Mouse (Mus musculus) retina, adult 2 months (tissue): ENCODE data around the gene Luzp1.

ENCODE experiments used
- DNase-seq: peaks from one replicate; pipeline ENCODE4 v3.0.0-alpha.2; 2012; ENCODE audit warnings: low read depth, low spot score

Gene Luzp1

DNA sequence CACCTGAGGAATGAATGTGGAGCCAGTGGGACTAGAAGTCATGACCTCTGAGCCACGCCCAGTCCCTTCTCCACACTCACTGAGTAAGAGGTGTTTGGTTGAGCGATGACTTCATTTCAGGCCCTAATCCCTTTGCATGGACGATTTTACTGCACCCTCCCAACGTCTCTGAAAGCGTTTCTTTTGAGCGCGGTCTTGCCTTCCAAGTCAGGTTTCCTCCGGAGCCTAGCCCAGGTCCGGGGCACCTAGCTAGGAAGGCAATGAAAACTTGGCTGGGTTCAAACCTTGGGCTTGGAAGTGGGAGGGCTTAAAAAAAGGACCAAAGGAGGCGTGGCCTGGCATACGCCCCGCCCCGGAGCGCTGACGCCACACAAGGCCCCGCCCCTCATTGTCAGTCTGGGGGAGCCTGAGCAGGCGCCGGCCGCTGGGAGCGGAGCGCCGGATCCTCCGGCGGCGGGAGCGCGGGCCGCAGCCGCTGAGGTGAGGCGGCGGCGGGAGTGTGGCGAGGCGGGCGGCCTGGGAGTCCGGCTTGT is at the start of gene Luzp1:
TSS of gene Luzp1 (plus strand) at position 391 of the 533 bp plus-strand sequence.
- peak; percentile 82 for DNase-seq

DNA sequence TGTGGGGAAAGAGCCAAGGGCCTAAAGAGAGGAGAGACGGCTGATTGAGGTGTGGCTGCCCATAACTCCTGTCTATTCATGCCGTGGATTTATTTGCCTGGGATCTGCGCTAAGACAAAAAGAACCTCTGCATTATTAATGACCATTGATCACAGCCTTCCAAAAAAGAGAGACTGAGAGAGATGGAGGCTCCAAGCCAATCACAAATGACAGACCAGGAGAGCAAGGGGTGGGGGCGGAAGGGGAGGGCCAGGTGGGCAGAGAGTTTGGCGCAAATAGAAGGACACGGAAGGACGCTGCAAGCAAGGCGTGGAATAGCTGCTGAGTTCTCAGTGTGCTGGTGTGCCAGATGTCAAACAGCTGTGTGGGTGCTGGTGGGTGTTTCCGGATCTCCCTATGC is 46.3 kb upstream of the Luzp1 start, which contains the start of gene Htr1d:
TSS of gene Htr1d (plus strand) at position 301 of the 400 bp plus-strand sequence.
- no peak for DNase-seq

DNA sequence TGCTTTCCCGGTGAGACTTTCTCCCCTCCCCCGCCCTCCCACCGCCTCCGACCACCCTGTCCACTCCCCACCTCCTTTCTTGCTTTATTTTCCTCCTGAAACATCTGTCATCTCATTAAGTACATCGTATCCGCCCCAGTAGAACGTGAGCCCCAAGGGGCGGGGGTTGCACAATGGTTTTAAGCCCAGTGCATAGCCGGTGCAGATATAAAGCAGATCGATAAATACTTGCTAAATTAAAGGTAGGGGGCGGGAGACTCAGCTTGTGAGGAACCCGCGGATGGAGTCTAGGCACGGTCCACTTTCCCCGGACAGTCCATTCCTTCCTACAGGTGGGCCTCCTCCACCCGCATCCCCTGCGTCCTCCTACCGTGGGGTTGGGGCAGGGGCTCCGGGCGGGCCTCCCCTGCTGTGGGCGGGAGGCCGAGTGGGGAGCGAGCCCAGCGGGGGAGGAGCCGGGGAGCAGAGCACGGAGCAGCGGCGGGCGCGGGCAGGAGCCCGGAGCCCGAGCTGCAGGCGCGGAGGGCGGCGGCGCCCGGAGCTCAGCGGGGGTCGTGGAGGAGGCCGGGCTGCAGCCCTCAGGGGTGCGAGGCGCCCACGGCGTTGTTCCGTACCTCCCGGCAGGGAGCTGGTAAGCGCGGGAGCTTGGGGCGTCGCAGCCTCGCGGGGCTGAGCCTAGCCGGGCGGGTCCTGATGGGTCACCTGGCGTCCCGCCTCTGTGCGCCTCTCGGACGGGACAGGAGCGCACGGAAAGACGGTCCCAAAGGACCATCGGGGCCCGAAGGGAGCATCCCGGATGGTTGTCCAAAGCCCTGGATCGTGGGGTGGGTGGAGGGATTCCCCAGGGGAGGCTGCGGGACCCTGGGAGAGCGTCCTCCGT is 45.2 kb upstream of the Luzp1 start:
- no peak for DNase-seq

DNA sequence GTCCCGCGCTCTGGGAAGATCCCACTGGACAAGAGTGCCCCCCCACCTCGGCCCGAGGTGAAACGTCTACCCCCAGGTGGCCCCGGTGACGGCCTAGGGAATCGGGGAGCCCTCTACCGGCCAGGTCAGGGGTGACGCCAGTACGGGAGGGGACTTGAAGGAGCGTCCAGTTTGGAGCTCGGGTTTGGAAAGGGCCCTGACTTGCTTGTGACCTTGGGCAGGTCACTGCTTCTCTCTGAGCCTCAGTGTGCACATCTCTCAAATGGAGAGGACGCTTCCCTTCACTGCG is 44.6 kb upstream of the Luzp1 start:
- DNase-seq, result no peak

DNA sequence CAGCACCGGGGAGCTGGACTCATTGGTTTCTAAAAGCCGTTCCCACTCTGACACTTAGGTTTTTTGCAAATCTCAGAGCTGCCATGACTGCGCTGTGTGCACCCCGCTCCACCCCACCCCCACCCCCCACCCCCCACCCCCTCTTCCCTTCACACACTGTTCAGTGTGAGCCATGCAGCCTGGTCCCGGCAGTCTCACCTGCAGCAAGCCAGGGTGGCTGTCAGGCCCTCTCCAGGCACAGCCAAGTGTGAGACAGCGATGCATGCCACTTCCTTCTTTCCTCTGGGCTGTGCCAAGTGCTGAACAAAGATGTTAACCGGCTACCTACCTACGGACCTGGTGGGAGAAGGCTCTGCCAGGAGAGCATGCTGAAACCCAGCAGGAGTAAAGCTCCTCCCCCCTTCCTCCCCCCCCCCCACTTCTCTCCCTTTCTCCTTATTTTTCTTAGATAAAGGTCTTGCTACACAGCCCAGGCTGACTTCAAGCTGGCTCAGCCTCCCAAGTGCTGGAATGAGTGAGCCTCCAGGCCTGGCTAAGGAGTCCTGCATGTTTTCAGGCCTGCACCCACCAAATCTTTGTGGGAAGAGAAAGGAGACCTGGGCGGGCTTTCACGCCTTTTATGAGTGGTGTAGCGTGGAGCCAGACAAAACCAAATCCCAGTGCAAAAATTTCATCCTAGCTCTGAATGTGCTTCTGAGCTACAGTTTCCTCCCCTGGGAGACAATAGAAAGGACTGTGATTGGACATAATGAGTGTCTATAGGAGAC is 38.8 kb upstream of the Luzp1 start:
- DNase-seq, result no peak

DNA sequence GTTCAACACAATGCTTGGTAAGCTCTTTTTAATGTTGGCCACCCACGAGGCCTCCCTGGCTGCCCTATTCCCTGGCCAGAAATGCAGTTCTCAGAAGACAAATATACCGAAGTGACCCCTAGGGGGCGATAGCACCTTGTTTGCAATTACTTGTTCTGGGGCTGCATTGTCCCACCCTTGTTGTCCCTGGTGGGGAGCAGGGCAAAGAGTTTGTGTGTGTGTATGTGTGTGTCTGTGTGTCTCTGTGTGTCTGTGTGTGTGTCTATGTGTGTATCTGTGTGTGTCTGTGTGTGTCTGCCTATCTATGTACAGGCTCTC is 38.2 kb upstream of the Luzp1 start:
- DNase-seq, result no peak

DNA sequence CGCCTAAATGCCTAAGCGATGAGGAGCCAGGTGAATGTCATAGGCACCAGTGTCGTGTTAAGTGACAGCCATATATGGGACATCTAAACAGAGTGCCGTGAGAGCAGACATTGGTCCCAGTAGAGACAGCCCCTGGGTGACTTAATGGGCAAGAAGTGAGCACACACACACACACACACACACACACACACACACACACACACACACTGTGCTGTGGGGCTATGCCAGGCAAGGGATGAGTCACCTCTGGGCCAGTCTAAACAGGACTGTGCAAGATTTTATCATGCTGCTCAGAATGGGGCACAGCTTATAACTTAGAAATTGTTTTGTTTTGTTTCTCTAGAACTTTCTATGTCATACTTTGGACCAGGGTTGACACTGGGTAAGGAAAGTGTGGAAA is 35.5 kb upstream of the Luzp1 start:
- DNase-seq, result no peak

DNA sequence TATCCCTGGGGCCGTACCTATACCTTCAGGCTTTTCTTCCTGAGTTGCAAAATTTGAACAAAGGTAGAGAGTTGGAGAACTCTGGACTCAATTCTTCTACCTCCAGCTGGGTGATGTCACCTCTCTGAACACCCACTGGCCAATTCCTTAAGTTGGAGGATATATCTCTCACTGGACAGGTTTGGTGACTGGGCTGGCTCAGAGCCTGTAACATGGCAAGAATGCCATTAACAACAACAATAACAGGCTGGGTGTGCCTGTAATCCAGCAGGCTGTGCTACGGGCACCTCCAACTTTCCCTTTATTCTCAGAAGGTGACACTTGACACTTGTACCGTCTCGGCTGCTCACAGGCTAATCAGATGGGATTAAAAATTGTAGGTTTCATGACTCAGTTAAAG is 30.5 kb upstream of the Luzp1 start:
- DNase-seq, result no peak

DNA sequence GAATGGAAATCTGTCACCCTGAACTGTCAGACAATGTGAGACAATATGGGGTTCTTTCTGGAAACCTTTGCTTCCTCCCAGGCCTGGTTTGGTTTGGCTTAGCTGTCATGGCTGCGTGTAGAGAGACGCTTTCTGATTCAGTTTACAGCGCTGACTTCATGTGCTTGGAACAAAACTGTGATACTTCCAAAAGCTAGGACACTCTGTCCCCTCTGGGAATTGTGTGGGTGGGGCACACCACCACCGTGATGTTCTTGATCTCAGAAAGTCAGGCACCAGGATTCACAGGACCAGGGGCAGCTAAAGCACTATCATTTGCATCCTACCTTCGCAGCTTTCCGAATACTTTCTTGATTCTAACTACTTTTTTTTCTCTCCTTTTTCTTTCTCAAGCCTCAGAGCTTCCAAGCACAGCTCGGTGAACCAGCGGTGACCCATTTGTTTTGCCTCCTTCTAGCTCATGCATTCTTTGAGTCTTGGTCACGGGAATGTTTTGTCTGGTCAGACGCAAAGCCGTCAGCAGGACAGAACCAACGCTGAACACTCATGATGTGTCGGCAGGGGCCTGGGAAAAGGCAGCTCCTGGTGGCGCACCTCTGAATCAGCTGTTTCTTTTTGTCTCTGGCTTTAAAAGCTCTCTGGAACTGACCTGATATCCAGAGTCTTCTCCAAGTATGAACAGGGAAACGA is 28.1 kb upstream of the Luzp1 start:
- DNase-seq, result no peak

DNA sequence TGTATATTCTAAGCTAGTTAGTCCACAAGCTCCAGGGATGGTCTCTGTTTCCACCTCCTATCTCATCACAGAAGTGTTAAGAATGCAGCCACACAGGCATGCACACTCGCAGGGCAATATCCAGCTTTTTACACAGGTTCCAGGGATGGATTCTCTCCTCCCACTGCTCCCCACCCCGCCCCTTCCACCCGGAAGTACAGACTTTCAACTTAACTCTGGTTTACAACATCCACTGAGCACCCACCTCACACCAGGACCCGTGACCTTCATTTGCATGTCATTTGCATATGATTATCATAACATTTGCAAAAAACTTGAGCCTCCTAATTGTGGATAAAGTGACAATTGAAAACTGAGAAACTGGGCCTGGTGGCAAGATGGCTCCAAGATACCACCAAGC is 25.0 kb upstream of the Luzp1 start:
- DNase-seq, result no peak

DNA sequence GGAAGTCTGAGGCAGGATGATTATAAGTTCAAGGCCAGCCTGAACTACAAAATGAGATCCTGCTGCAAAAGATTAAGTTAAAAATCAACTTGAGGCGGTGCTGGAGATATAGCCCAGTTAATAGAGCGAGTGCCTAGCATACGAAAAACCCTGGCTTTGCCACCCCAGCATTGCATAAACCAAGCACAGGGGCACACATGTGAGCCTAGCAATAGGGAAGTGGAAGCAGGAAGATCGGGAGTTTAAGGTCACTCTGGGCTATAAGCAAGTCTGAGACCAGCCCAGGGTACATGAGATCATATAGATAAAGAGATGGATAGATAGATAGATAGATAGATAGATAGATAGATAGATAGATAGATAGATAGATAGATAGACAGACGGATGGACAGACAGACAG is 19.8 kb upstream of the Luzp1 start:
- DNase-seq, result no peak

DNA sequence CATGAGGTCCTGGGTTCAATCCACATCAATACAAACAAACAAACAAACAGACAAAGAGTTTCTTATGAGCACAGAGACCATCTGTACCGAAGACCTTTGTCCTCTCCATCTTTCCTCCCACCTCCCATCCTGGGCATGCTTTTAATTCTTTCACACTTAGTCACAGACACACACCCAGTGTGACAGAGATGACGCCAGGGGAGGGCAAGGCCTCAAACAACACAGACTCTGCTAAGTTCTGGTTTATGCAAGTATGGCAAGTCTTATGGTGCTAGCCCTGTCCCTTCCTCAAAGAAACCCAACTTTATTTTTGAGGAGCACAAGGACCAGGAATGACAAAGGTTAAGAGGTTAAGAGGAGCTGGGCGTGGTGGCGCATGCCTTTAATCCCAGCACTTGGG is 19.3 kb upstream of the Luzp1 start:
- DNase-seq, result no peak

DNA sequence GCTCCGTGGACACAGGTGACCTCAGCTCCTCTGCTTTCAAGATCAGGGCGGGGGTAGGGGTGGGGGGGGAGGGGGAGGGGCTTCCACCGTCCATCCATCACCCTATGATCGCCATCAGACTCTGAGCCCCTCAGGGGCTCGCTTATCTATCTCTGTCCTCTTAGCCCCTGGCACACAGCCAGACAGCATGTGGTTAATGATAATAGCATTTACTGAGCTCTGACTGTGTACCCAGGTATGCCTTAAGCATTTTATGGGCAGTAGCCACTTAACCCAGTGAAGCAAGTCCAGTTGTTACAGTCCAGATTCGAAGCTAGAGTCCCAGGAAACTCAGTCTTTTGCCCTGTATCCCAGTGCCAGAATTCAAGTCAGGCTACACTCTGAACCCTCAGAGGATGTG is 18.0 kb upstream of the Luzp1 start:
- no peak for DNase-seq

DNA sequence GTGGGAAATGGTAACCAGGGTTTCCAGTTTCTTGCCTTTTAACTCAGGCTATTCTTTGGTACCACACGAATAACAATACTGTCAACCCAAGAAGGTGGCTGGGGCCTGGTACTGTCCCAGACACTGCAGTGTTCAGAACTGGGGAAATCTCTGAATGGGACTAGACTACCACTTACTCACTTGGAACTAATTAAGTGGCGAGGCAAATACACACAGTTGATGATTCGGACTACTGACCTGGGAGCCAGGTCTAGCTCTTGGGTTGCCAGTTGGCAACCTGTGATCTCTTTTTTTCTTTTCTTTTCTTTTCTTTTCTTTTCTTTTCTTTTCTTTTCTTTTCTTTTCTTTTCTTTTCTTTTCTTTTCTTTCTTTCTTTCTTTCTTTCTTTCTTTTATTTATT is 17.3 kb upstream of the Luzp1 start:
- no peak for DNase-seq

DNA sequence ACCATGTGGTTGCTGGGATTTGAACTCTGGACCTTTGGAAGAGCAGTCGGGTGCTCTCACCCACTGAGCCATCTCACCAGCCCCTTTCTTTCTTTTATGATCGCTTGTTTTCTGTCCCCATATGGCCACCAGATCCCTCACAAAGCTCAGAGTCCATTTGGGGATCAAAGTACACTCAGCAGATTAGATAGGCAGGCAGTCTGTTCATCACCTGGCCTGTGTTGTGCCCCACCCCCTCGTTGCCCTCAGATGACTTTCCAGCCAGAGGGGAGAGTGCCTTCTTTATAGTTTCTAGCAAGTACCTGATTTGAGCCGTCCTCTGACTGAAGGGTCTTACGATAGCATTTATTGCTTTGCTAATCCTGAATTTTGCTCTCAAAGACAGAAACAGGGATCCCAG is 16.8 kb upstream of the Luzp1 start:
- DNase-seq, result no peak

DNA sequence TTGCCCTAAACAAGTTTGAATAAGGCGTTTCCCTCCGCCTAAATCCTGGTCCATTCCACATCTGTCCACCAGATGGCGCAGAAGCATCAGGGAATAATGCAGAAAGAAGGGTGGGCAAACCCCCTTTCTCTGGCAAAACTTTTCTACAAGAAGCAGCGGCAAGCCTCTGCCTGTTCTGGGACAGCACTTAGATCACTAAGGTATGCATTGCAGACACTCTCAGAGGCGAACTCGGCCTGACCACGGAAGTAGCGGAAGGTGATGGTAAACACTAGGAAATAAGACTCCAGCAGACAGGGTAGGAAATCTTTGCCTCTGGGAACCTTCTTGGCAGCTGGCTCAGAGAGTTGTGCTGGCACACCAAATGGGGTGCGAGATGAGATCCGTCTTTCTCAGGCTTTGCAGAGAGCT is 14.7 kb upstream of the Luzp1 start:
- DNase-seq, result no peak

DNA sequence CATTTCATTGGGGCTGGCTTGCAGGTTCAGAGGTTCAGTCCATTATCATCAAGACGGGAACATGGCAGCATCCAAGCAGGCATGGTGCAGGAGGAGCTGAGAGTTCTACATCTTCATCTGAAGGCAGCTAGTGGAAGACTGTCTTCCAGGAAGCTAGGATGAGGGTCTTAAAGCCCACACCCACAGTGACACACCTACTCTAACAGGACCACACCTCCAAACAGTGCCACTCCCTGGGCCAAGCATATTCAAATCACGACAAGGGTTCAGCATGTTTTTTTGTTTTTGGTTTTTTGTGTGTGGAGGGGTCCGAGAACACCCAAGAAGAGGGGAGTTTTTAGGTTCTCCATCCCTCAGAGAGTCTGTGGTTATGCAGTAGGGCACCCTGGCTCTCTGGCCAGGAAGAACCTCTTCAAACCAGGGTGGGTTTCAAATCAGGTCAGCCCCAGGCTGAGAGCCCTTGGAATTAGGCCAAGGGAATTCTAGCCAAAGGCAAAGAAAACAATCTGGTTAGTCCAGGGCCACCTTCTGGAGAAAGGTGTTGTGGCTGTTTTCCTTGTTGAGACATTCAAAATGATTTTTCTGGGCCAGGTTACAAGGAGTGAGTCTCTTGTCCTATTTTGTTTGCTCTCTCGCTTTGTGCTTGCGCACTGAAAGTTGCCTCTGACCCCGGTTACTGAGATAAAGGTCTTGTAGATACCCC is 12.9 kb upstream of the Luzp1 start:
- no peak for DNase-seq

DNA sequence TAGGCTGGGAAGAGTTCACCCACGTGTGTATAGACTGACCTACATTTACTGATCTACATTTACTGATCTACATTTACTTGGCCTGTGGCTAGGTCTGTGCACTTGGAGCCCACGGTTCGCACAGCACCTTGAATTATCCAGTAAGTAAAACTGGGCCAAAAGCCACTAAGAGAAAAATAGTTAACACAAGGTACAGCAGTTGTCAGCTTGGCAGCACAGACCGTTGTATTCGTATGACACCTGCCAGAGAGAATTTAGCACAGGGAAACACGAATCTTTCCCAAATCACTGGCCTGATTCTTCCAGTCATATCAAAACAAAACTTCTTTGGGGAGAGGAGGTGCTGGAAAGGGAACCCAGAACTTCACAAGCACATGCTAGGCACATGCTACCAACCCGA is 11.3 kb upstream of the Luzp1 start:
- DNase-seq, result no peak

DNA sequence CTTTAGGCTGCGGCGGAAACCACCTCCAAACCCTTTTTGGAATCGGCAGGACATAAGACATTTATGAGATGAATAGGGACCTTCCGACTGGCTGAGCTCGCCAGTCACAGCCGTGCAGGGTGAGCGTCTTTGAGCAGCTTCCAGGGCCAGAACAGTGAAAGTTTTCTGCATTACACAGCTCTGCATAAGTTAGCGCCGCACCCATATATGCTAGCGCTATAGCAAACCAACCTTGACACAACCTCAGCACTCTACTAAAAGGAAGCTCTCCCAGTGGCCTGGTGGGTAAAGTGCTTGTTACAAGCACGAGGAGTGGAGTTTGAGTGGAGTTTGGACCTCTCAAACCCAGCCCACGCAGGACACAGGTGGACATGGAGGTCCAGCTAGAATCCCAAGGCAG is 10.4 kb upstream of the Luzp1 start:
- no peak for DNase-seq

DNA sequence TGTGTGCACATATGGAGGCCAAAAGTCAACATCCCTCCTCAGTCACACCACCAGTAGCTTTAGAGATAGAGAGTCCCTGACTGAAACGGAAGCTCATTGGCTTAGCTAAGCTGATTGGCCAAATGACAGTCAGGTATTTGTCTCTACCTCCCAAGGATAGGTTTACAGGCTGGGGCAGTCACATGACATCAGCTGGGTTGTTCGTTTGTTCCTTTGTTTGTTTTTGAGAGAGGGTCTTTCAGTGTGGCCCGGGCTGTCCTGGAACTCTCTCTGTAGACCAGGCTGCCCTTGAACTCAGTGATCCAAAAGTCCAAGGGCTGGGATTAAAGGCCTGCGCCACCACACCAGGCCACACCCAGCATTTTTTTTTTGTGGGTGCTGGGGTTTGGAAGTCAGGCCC is 8.4 kb upstream of the Luzp1 start:
- no peak for DNase-seq

DNA sequence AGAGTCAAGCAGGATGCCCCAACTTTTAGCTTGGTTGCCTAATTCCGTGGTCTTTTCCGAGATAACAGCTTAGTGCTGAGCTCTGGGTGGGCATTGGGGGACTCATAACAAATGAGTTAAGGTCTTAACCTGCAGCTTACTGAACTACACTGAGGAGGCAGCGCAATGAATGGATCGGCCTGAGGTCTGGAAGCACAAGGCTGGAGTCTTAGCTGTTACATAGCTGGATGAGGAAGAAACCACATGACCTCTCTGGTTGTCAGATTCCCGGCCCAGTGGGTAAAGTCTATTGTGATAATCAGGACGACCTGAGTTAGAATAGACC is 7.8 kb upstream of the Luzp1 start:
- DNase-seq, result no peak
